Mouse (Mus musculus) kidney, postnatal 0 days (tissue): ENCODE data around the gene Pax3. TPM values are rescaled to one million over a fixed set of nuclear protein-coding genes. Genes with fewer than 3 reads are reported as not detected.

Experiments used
- ATAC-seq: fragments of 200-750 bp; cut with Nextera tagmentation; replicated peaks from 2 replicates; pipeline ENCODE4 v1.8.0; 2017; ENCODE audit warnings: low read depth, moderate number of reproducible peaks, moderate TSS enrichment, moderate library complexity; ENCODE audit not compliant: low FRiP score
- DNase-seq: peaks from one replicate; pipeline ENCODE4 v3.0.0-alpha.2; 2016; ENCODE audit warnings: low spot score
- H3K27ac ChIP-seq: fragments of 300-500 bp; sonication (generic); 2 replicates; pipeline ENCODE4 v1.5.1; 2014; ENCODE audit warnings: mild to moderate bottlenecking
- H3K27me3 ChIP-seq: fragments of 300-500 bp; sonication (generic); 2 replicates; pipeline ENCODE4 v1.6.1; 2014; ENCODE audit warnings: low read length, mixed read lengths; ENCODE audit not compliant: insufficient read depth
- H3K36me3 ChIP-seq: fragments of 300-500 bp; sonication (generic); 2 replicates; pipeline ENCODE4 v1.6.1; 2014; ENCODE audit warnings: low read length, mixed read lengths; ENCODE audit not compliant: insufficient read depth
- H3K4me1 ChIP-seq: fragments of 300-500 bp; sonication (generic); replicated peaks from 2 replicates; pipeline ENCODE4 v1.6.1; 2014; ENCODE audit warnings: antibody characterized with exemption, low read length, mixed read lengths; ENCODE audit not compliant: insufficient read depth
- H3K4me2 ChIP-seq: fragments of 300-500 bp; sonication (generic); 2 replicates; pipeline ENCODE4 v1.6.1; 2014; ENCODE audit warnings: mild to moderate bottlenecking, low read length, moderate library complexity, mixed read lengths
- H3K4me3 ChIP-seq: fragments of 300-500 bp; sonication (generic); replicated peaks from 2 replicates; pipeline ENCODE4 v1.5.1; 2014; ENCODE audit warnings: low read depth, low read length
- H3K9ac ChIP-seq: fragments of 300-500 bp; sonication (generic); 2 replicates; pipeline ENCODE4 v1.6.1; 2014; ENCODE audit warnings: low read depth, low read length
- H3K9me3 ChIP-seq: fragments of 300-500 bp; sonication (generic); replicated peaks from 2 replicates; pipeline ENCODE4 v1.6.1; 2016; ENCODE audit warnings: low read length, inconsistent platforms, mixed read lengths
- CTCF ChIP-seq: IDR thresholded peaks from 2 replicates; pipeline ENCODE4 v1.5.1; 2016; ENCODE audit warnings: antibody characterized with exemption, low read depth, mild to moderate bottlenecking, moderate library complexity
- WGBS: fragments of 180-500 bp; shearing (Covaris S2); extraction: QIAGEN DNeasy Blood & Tissue Kit; methylation state at CpG from one replicate; pipeline ENCODE4 v1.1.7; 2014; 5-methylcytosine and 5-hydroxymethylcytosine counted together
- polyA plus RNA-seq: library from polyadenylated mRNA; unstranded; fragments of >200 nt; fragmentation: Nextera tagmentation; extraction: Ambion mirVana; gene quantifications from 2 replicates; pipeline ENCODE4 v1.2.1, GENCODE M21; 2015

The Pax3 gene
- polyA plus RNA-seq, 1 experiment from 2014 or later: not detected

DNA sequence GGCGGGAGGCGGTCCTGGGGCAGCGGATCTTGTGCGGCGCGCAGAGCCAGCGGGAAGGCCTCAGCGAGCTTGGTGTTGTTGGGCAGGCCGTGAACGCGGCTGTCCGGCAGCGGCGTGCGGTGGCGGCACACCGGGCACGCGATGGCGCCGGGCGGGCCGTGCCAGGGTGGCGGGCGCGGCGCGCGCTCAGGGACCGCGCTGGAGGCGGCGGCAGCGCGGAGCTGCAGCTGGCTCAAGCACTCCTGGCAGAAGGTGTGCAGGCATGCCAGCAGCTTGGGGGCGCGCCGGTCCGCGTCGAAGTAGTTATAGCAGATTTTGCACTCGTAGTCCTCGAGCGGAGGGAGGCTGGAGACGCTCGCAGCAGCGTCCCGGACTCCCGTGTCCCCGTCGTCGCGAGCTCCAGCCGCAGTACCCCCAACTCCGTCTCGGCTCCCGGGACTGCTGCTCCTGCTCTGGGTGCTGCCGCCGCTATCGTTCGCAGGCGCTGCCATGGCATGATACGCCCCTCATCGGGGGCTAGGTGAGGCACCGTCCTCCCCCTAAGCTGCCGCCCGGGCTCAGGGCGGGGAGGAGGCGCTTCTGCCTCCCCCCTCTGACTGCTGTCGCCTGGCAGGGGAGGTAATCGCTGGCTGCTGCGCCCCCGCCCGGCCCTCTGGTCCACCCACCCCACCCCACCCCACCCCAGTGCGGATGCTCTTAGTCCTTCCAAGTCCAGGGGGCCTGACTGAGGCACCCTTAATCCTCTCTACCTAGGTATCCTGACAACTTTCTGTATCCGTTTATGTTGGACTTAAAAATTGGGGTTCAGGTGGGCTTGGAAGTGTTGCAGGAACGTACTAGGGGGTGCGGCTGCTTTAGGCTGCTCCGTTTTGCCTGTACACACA, 20.5 kb upstream of the Pax3 start:
- H3K27me3 ChIP-seq: peaks cover 74% of the 10 kb centered on the region
- no peaks in the 10 kb centered on the region for H3K9me3 ChIP-seq
- ATAC-seq (peak; percentile 68; the same call in 1 of the 2 replicates), DNase-seq (no peak)
- peak overlapping the region; percentile 43 for H3K9ac ChIP-seq
- H3K4me3 ChIP-seq: peak overlapping the region; percentile 47
- TF ChIP-seq CTCF: peak; percentile 39; the same call in 1 of the 2 replicates
- H3K27ac ChIP-seq: no peak overlapping the region
- 1% methylated on average over 77 of the region's 79 CpGs for WGBS
- no peaks in the 10 kb centered on the region for H3K36me3 ChIP-seq
- peaks cover 6% of the 10 kb centered on the region; the same call in 1 of the 2 replicates for H3K4me1 ChIP-seq
- peak overlapping the region; percentile 96 for H3K4me2 ChIP-seq

DNA sequence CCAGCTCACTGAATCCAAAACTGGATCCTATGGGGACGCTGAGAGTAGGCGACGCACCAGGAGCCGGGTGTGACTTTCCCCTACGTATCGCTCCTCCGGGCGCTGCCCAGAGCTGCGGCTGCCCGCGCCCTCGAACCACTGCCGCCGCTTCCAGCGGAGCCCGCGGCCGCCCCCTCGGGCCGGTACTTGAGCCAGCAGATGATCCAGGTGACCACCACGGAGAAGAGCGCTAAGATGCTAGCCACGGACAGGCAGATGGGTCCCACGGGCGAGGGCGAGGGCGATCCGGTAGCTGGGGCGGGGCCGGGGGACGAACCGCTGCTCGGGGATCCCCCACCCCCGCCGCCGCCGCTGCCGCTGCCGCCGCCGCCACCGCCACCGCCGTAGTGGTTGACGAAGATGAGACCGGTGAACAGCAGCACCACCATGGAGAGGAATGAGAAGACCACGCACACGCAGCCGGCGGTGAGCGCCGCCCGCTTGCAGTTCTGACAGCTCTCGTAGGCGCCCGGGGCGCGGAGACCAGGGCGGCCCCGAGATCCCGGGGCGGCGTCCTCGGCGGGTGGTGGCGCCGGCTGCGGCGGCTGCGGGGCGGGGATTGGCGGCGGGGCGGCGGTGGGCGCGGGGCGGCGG, 19.7 kb upstream of the Pax3 start:
- TF ChIP-seq CTCF: no peak
- H3K9ac ChIP-seq: peak overlapping the region; percentile 43
- DNase-seq (no peak), ATAC-seq (no peak)
- 1% methylated on average over 62 of the region's 79 CpGs for WGBS
- peak overlapping the region; percentile 96 for H3K4me2 ChIP-seq
- peaks cover 6% of the 10 kb centered on the region; the same call in 1 of the 2 replicates for H3K4me1 ChIP-seq
- H3K27me3 ChIP-seq: peaks cover 82% of the 10 kb centered on the region
- no peaks in the 10 kb centered on the region for H3K36me3 ChIP-seq
- no peak overlapping the region for H3K27ac ChIP-seq
- peak overlapping the region; percentile 47 for H3K4me3 ChIP-seq
- no peaks in the 10 kb centered on the region for H3K9me3 ChIP-seq

DNA sequence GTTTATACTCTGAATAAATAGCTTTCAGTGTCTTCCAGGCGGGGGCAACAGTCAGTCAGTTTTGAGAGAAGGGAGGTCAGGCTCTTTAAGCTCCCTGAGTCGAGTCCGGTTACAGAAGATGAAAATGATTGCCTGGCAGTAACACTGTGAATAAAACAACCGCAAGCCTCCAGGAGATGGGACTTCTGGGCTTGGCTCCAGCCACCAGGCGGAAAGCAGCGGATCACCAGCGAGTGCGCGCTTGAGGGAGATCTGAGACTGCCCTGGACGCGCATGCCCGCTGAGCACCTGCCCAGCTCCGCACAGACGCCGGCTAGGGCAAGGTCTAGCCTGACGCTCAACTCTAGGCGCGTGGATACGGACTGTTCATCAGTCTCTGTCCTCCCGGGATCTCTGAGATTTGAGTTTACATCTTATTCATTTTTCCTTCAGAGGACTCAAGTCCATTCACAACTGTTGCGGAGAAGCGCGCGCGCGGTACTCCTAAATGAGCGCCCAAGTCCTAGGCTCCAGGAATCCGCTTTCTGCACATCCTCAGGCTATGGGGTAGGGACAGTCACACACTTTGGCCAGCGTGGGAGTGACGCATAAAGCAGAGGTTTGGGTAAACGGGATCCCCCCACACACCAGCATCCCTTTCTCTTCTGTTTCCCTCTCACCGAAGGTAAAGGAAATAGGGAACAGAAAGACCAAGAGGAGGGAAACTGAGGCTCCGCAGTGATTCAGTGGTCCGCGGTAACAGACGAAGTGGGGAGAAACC, 19.0 kb upstream of the Pax3 start:
- no peak overlapping the region for H3K27ac ChIP-seq
- H3K27me3 ChIP-seq: peaks cover 89% of the 10 kb centered on the region
- peak overlapping the region; percentile 96 for H3K4me2 ChIP-seq
- TF ChIP-seq CTCF: peak; percentile 39; the same call in 1 of the 2 replicates
- H3K9me3 ChIP-seq: no peaks in the 10 kb centered on the region
- H3K4me3 ChIP-seq: peak overlapping the region; percentile 47
- peak; percentile 63 for ATAC-seq
- H3K36me3 ChIP-seq: no peaks in the 10 kb centered on the region
- DNase-seq: peak; percentile 67
- H3K4me1 ChIP-seq: peaks cover 6% of the 10 kb centered on the region; the same call in 1 of the 2 replicates
- WGBS: 1% methylated on average over 36 of the region's 36 CpGs
- H3K9ac ChIP-seq: no peak overlapping the region

DNA sequence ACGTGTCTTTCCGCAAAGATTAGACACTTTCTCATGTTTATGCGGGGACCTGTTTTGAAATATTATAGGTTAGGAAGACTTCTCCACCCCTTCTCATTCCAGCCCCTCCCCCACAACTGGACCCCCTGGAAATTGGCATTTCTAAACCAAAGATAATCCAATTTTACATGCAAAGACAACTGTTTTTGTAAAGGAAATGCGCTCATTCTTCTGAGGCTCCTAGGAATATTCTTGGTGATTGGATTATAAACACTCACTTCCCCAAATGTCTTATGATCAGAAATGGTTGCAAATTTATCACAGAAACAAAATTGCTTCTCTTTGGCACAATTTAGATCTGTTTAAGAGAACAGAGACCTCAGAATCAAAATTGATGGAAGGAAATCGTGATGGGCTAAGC, 14.1 kb upstream of the Pax3 start:
- Histone ChIP-seq H3K4me2 (no peak overlapping the region), H3K27me3 (peaks cover 95% of the 10 kb centered on the region), H3K4me3 (no peak overlapping the region), H3K9me3 (no peaks in the 10 kb centered on the region), H3K36me3 (no peaks in the 10 kb centered on the region), H3K27ac (no peak overlapping the region), H3K9ac (no peak overlapping the region), H3K4me1 (no peaks in the 10 kb centered on the region)
- ATAC-seq (no peak), DNase-seq (no peak)
- 3% methylated on average over 5 of the region's 5 CpGs for WGBS
- no peak for TF ChIP-seq CTCF

DNA sequence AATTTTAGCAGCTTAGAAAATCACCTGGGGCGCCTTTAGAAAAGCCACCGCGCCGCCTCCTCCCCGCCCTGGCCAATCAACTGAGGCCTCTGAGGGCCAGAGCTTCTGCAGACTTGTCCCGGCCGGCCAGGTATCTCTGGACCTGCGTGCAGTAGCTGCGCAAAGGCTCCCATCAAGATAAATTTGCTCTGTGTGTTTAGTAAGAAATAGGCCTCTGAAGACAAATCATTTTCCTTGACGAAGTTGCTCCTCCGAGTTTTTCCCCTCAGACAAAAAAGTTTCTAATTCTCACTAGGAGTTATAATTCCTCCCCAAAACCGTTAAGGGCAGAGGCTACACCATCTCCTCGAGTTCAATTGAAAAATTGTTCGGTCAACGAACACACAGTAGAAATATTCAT, 13.6 kb upstream of the Pax3 start:
- H3K27ac ChIP-seq: no peak overlapping the region
- no peaks in the 10 kb centered on the region for H3K4me1 ChIP-seq
- H3K27me3 ChIP-seq: peaks cover 93% of the 10 kb centered on the region
- WGBS: under 1% methylated on average over 15 of the region's 15 CpGs
- no peaks in the 10 kb centered on the region for H3K9me3 ChIP-seq
- no peak overlapping the region for H3K4me3 ChIP-seq
- H3K9ac ChIP-seq: no peak overlapping the region
- TF ChIP-seq CTCF: no peak
- no peak for DNase-seq
- no peak for ATAC-seq
- H3K4me2 ChIP-seq: no peak overlapping the region
- no peaks in the 10 kb centered on the region for H3K36me3 ChIP-seq

DNA sequence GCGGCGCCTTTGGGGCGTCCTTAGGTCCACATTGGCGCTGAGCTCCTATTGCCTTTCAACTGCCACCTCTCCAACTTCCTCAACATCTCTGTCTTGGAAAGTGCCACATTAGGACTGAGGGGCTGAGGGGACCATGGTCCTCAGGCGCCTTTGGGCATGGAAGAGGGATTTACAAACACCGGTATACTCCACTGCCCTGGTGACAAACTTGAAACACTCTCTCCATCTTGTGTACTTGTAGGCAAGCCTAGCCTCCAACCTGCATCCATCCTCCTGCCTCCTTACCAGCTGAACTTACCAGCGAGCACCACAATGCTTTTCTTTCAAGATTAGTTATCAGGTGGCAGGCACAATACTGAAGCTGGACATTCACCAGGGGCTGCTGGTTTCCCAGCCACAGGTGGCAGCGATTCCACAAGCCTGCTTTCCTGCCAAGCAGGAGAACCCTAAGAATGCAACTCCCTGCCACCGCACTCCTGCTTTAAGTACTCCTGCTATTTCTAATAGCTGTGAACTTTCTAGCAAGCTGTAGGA, 11.4 kb upstream of the Pax3 start:
- no peak for TF ChIP-seq CTCF
- Histone ChIP-seq H3K4me2 (no peak overlapping the region), H3K9ac (no peak overlapping the region), H3K9me3 (no peaks in the 10 kb centered on the region), H3K4me1 (no peaks in the 10 kb centered on the region), H3K4me3 (no peak overlapping the region), H3K27ac (no peak overlapping the region), H3K27me3 (peaks cover 94% of the 10 kb centered on the region), H3K36me3 (no peaks in the 10 kb centered on the region)
- 4% methylated on average over 9 of the region's 9 CpGs for WGBS
- ATAC-seq (no peak), DNase-seq (no peak)
